Mouse (Mus musculus) liver, embryonic 16.5 days (tissue): ENCODE data around the gene Enkd1. TPM values are rescaled to one million over a fixed set of nuclear protein-coding genes. Genes with fewer than 3 reads are reported as not detected.

ENCODE experiments used
- polyA plus RNA-seq: library from polyadenylated mRNA; unstranded; fragments of >200 nt; fragmentation: Nextera tagmentation; extraction: Ambion mirVana; gene quantifications from 2 replicates; pipeline ENCODE4 v1.2.1, GENCODE M21; 2015

The Enkd1 gene
- polyA plus RNA-seq, 1 experiment from 2014 or later, result 4.1 TPM

Other genes with a start within 250 kb of the Enkd1 start
- 2.8 and 5.9 TPM in 2 replicates for gene Tppp3, start 236.7 kb downstream of the Enkd1 start, polyA plus RNA-seq
- gene Zdhhc1, start 211.3 kb downstream of the Enkd1 start, polyA plus RNA-seq, result 1.6 and 2.2 TPM in 2 replicates
- 0.34 and 0.66 TPM in 2 replicates for gene Hsd11b2, start 189.5 kb downstream of the Enkd1 start, polyA plus RNA-seq
- 51.0 and 54.0 TPM in 2 replicates for gene Atp6v0d1, start 142.2 kb downstream of the Enkd1 start, polyA plus RNA-seq
- gene Ripor1, start 103.0 kb downstream of the Enkd1 start, polyA plus RNA-seq, result 7.3 and 8.3 TPM in 2 replicates
- gene Ctcf, start 71.6 kb downstream of the Enkd1 start, polyA plus RNA-seq, result 55.3 and 57.8 TPM in 2 replicates
- 0.13 TPM in 1 of 2 replicates, not detected in the other for gene Agrp, start 70.8 kb downstream of the Enkd1 start, polyA plus RNA-seq
- 0.33 and 0.40 TPM in 2 replicates for gene Carmil2, start 21.9 kb downstream of the Enkd1 start, polyA plus RNA-seq
- gene Acd, start 7.1 kb downstream of the Enkd1 start, polyA plus RNA-seq, result 19.1 and 20.8 TPM in 2 replicates
- gene Pard6a, start 7.1 kb downstream of the Enkd1 start, polyA plus RNA-seq, result 5.7 and 6.1 TPM in 2 replicates
- gene 4933405L10Rik, start 555 bp downstream of the Enkd1 start, polyA plus RNA-seq, result not detected in 2 replicates
- gene Gfod2, start 50.5 kb upstream of the Enkd1 start, polyA plus RNA-seq, result 1.6 and 1.8 TPM in 2 replicates
- gene Ranbp10, start 119.1 kb upstream of the Enkd1 start, polyA plus RNA-seq, result 44.3 and 50.1 TPM in 2 replicates
- gene Tsnaxip1, start 119.5 kb upstream of the Enkd1 start, polyA plus RNA-seq, result 0.07 TPM in 2 replicates
- 19.1 and 20.5 TPM in 2 replicates for gene Cenpt, start 145.1 kb upstream of the Enkd1 start, polyA plus RNA-seq
- 25.4 and 26.4 TPM in 2 replicates for gene Thap11, start 146.9 kb upstream of the Enkd1 start, polyA plus RNA-seq
- gene Nutf2, start 152.4 kb upstream of the Enkd1 start, polyA plus RNA-seq, result 88.9 and 95.7 TPM in 2 replicates
- 15.9 and 17.4 TPM in 2 replicates for gene Edc4, start 172.7 kb upstream of the Enkd1 start, polyA plus RNA-seq
- not detected in 2 replicates for gene Nrn1l, start 185.4 kb upstream of the Enkd1 start, polyA plus RNA-seq
- gene Pskh1, start 192.2 kb upstream of the Enkd1 start, polyA plus RNA-seq, result 10.0 and 12.2 TPM in 2 replicates
- 0.22 TPM in 1 of 2 replicates, not detected in the other for gene Ctrl, start 225.7 kb upstream of the Enkd1 start, polyA plus RNA-seq
- 34.8 and 40.6 TPM in 2 replicates for gene Psmb10, start 230.2 kb upstream of the Enkd1 start, polyA plus RNA-seq
- 88.0 and 97.1 TPM in 2 replicates for gene Lcat, start 235.2 kb upstream of the Enkd1 start, polyA plus RNA-seq